Mouse (Mus musculus): ENCODE data around the gene Gfral. TPM values are rescaled to one million over a fixed set of nuclear protein-coding genes. Genes with fewer than 3 reads are reported as not detected.

Gene Gfral
- polyA plus RNA-seq (2015; fragmentation: Nextera tagmentation; extraction: Ambion mirVana), result not detected in 2 replicates

- Histone ChIP-seq H3K27ac (ENCODE audit: low read length) (no peak within 1 kb of the TSS), H3K4me2 (replicated peaks; ENCODE audit: low read depth, low read length) (no peak within 1 kb of the TSS), H3K9me3 (ENCODE audit: low read length) (no peaks in the 10 kb centered on the region), H3K36me3 (ENCODE audit: insufficient read depth, low read length) (no peaks in the 10 kb centered on the region), H3K9ac (replicated peaks; ENCODE audit: low read depth) (no peak within 1 kb of the TSS), H3K4me3 (ENCODE audit: low read depth, low read length) (no peak within 1 kb of the TSS), H3K27me3 (replicated peaks; ENCODE audit: insufficient read depth, low read length) (no peaks in the 10 kb centered on the region), H3K4me1 (ENCODE audit: insufficient read depth, low read depth, low read length) (no peaks in the 10 kb centered on the region)
- TF ChIP-seq EP300 (IDR thresholded peaks at IDR 0.05), result no peak
- TF ChIP-seq CTCF (IDR thresholded peaks at IDR 0.05), result no peak
- DNase-seq (ENCODE audit: low spot score) (no peak), ATAC-seq (no peak)
- WGBS, result 89% methylated on average over 2 of the region's 2 CpGs
Observed at GRCm38 (mm10) chr9:76213557-76213956, at the start of gene Gfral. Gene Gfral (minus strand): TSS chr9:76213657.

GRCm38 (mm10) chr9:76257731-76258130, 44.3 kb upstream of the Gfral start:
- no peaks in the 10 kb centered on the region for H3K4me1 ChIP-seq (ENCODE audit: insufficient read depth, low read depth, low read length)
- no peaks in the 10 kb centered on the region for H3K27me3 ChIP-seq (replicated peaks; ENCODE audit: insufficient read depth, low read length)
- no peak overlapping the region for H3K4me3 ChIP-seq (ENCODE audit: low read depth, low read length)
- ATAC-seq (no peak), DNase-seq (ENCODE audit: low spot score) (no peak)
- no peak overlapping the region for H3K4me2 ChIP-seq (replicated peaks; ENCODE audit: low read depth, low read length)
- 61% methylated on average over 5 of the region's 5 CpGs for WGBS
- TF ChIP-seq CTCF (IDR thresholded peaks at IDR 0.05) (no peak), EP300 (IDR thresholded peaks at IDR 0.05) (no peak)
- H3K9ac ChIP-seq (replicated peaks; ENCODE audit: low read depth), result no peak overlapping the region
- H3K36me3 ChIP-seq (ENCODE audit: insufficient read depth, low read length), result no peaks in the 10 kb centered on the region
- no peaks in the 10 kb centered on the region for H3K9me3 ChIP-seq (ENCODE audit: low read length)
- no peak overlapping the region for H3K27ac ChIP-seq (ENCODE audit: low read length)

- H3K9ac ChIP-seq (replicated peaks; ENCODE audit: low read depth), result no peak overlapping the region
- no peak overlapping the region for H3K4me2 ChIP-seq (replicated peaks; ENCODE audit: low read depth, low read length)
- H3K27ac ChIP-seq (ENCODE audit: low read length), result no peak overlapping the region
- ATAC-seq, result peak; percentile 83
- H3K27me3 ChIP-seq (replicated peaks; ENCODE audit: insufficient read depth, low read length), result no peaks in the 10 kb centered on the region
- 40% methylated on average over 7 of the region's 7 CpGs for WGBS
- DNase-seq (ENCODE audit: low spot score), result peak; percentile 63
- no peaks in the 10 kb centered on the region for H3K4me1 ChIP-seq (ENCODE audit: insufficient read depth, low read depth, low read length)
- no peak for TF ChIP-seq CTCF (IDR thresholded peaks at IDR 0.05)
- peak; percentile 95 for TF ChIP-seq EP300 (IDR thresholded peaks at IDR 0.05)
- H3K4me3 ChIP-seq (ENCODE audit: low read depth, low read length), result no peak overlapping the region
- no peaks in the 10 kb centered on the region for H3K9me3 ChIP-seq (ENCODE audit: low read length)
- no peaks in the 10 kb centered on the region for H3K36me3 ChIP-seq (ENCODE audit: insufficient read depth, low read length)
Observed at GRCm38 (mm10) chr9:76252544-76252943, 39.1 kb upstream of the Gfral start.

- H3K4me2 ChIP-seq (replicated peaks; ENCODE audit: low read depth, low read length), result no peak overlapping the region
- H3K36me3 ChIP-seq (ENCODE audit: insufficient read depth, low read length), result no peaks in the 10 kb centered on the region
- no peak overlapping the region for H3K9ac ChIP-seq (replicated peaks; ENCODE audit: low read depth)
- H3K4me1 ChIP-seq (ENCODE audit: insufficient read depth, low read depth, low read length), result no peaks in the 10 kb centered on the region
- H3K9me3 ChIP-seq (ENCODE audit: low read length), result no peaks in the 10 kb centered on the region
- TF ChIP-seq EP300 (IDR thresholded peaks at IDR 0.05) (no peak), CTCF (IDR thresholded peaks at IDR 0.05) (no peak)
- WGBS, result 76% methylated on average over 4 of the region's 4 CpGs
- ATAC-seq, result no peak
- no peaks in the 10 kb centered on the region for H3K27me3 ChIP-seq (replicated peaks; ENCODE audit: insufficient read depth, low read length)
- no peak overlapping the region for H3K27ac ChIP-seq (ENCODE audit: low read length)
- H3K4me3 ChIP-seq (ENCODE audit: low read depth, low read length), result no peak overlapping the region
- no peak for DNase-seq (ENCODE audit: low spot score)
Observed at GRCm38 (mm10) chr9:76252109-76252508, 38.7 kb upstream of the Gfral start.

- Histone ChIP-seq H3K9ac (replicated peaks; ENCODE audit: low read depth) (no peak overlapping the region), H3K27ac (ENCODE audit: low read length) (no peak overlapping the region), H3K9me3 (ENCODE audit: low read length) (no peaks in the 10 kb centered on the region), H3K36me3 (ENCODE audit: insufficient read depth, low read length) (no peaks in the 10 kb centered on the region), H3K27me3 (replicated peaks; ENCODE audit: insufficient read depth, low read length) (no peaks in the 10 kb centered on the region), H3K4me1 (ENCODE audit: insufficient read depth, low read depth, low read length) (no peaks in the 10 kb centered on the region), H3K4me2 (replicated peaks; ENCODE audit: low read depth, low read length) (no peak overlapping the region), H3K4me3 (ENCODE audit: low read depth, low read length) (no peak overlapping the region)
- TF ChIP-seq CTCF (IDR thresholded peaks at IDR 0.05) (no peak), EP300 (IDR thresholded peaks at IDR 0.05) (no peak)
- ATAC-seq (no peak), DNase-seq (ENCODE audit: low spot score) (no peak)
- 57% methylated on average over 1 of the region's 1 CpGs for WGBS
Observed at GRCm38 (mm10) chr9:76242322-76242721, 28.9 kb upstream of the Gfral start.

GRCm38 (mm10) chr9:76237946-76238345, 24.5 kb upstream of the Gfral start:
- no peaks in the 10 kb centered on the region for H3K4me1 ChIP-seq (ENCODE audit: insufficient read depth, low read depth, low read length)
- DNase-seq (ENCODE audit: low spot score) (no peak), ATAC-seq (no peak)
- no peak overlapping the region for H3K27ac ChIP-seq (ENCODE audit: low read length)
- no peak overlapping the region for H3K9ac ChIP-seq (replicated peaks; ENCODE audit: low read depth)
- TF ChIP-seq EP300 (IDR thresholded peaks at IDR 0.05) (no peak), CTCF (IDR thresholded peaks at IDR 0.05) (no peak)
- no peaks in the 10 kb centered on the region for H3K27me3 ChIP-seq (replicated peaks; ENCODE audit: insufficient read depth, low read length)
- no peak overlapping the region for H3K4me3 ChIP-seq (ENCODE audit: low read depth, low read length)
- no peaks in the 10 kb centered on the region for H3K36me3 ChIP-seq (ENCODE audit: insufficient read depth, low read length)
- no peak overlapping the region for H3K4me2 ChIP-seq (replicated peaks; ENCODE audit: low read depth, low read length)
- WGBS, result 69% methylated on average over 5 of the region's 5 CpGs
- no peaks in the 10 kb centered on the region for H3K9me3 ChIP-seq (ENCODE audit: low read length)

- no peak overlapping the region for H3K9ac ChIP-seq (replicated peaks; ENCODE audit: low read depth)
- H3K4me2 ChIP-seq (replicated peaks; ENCODE audit: low read depth, low read length), result peak overlapping the region; percentile 64
- H3K4me3 ChIP-seq (ENCODE audit: low read depth, low read length), result no peak overlapping the region
- no peaks in the 10 kb centered on the region for H3K4me1 ChIP-seq (ENCODE audit: insufficient read depth, low read depth, low read length)
- ATAC-seq (no peak), DNase-seq (ENCODE audit: low spot score) (no peak)
- 17% methylated on average over 12 of the region's 12 CpGs for WGBS
- H3K9me3 ChIP-seq (ENCODE audit: low read length), result no peaks in the 10 kb centered on the region
- no peak for TF ChIP-seq CTCF (IDR thresholded peaks at IDR 0.05)
- no peaks in the 10 kb centered on the region for H3K27me3 ChIP-seq (replicated peaks; ENCODE audit: insufficient read depth, low read length)
- no peaks in the 10 kb centered on the region for H3K36me3 ChIP-seq (ENCODE audit: insufficient read depth, low read length)
- no peak overlapping the region for H3K27ac ChIP-seq (ENCODE audit: low read length)
Observed at GRCm38 (mm10) chr9:76237243-76237642, 23.8 kb upstream of the Gfral start.

Measured in lung, postnatal 0 days (tissue).